Mouse (Mus musculus) hindlimb bud, embryonic 11.5 days (tissue): ENCODE measurements around the gene Ddah2.

Experiments
- DNase-seq: peaks from one replicate; pipeline ENCODE4 v3.0.0-alpha.2; 2012; ENCODE audit warnings: low read depth, low spot score; ENCODE audit errors: extremely low spot score

The Ddah2 gene

DNA sequence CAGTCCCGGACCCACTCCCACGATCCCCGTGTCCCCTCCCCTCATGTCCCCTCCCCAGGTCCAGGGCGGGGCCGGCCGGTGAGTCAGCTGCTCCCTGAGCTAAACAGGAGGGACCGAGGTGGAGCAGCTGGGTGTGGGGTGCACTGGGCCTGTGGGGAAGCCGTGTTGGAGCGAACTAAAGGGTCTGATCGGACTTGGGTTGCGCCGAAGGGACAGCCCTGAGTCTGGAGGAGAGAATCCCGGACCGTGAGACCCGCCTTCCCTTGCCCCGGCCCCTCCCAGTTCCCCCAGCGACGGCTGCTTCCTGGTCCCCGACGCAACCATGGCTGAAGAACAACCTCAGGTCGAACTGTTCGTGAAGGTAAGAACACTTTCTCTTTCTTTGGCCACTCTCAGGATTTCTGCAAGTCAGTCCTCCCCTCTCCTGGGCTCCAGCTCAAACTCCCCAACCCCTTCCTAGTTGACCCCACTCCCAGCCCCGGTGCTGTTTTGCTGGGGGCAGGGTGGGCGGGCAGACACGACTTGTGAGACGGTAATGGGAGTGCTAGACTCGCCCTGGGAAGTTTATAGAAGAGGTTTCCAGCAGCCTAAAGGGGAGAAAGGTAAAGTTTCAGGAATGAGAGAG, 8.6 kb upstream of the Ddah2 start:
- DNase-seq, result no peak

GRCm38 (mm10) chr17:35051156-35052086, 7.4 kb upstream of the Ddah2 start:
- no peak for DNase-seq

DNA sequence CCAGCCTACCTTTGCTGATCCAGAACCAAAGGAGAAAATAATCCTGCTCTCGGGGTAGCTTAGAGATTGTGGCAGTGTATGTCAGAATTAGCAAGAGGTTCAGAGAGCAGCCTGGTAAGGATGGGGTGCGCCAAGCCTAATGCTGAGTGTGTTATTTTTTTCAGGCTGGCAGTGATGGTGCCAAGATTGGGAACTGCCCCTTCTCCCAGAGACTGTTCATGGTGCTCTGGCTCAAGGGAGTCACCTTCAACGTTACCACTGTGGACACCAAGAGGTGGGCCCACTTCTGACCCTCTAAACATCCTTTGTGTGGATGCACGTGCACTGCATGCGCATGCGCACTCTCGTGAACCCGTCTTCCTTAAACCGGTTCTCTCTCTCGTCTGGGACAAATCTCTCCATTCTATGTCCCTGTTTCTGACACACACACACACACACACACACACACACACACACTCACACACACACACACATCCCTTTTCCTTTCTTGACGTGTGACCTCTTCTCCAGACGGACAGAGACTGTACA, 6.5 kb upstream of the Ddah2 start:
- no peak for DNase-seq

- no peak for DNase-seq
These were observed 2.9 kb upstream of the Ddah2 start for GRCm38 (mm10) chr17:35055691-35056495.

DNA sequence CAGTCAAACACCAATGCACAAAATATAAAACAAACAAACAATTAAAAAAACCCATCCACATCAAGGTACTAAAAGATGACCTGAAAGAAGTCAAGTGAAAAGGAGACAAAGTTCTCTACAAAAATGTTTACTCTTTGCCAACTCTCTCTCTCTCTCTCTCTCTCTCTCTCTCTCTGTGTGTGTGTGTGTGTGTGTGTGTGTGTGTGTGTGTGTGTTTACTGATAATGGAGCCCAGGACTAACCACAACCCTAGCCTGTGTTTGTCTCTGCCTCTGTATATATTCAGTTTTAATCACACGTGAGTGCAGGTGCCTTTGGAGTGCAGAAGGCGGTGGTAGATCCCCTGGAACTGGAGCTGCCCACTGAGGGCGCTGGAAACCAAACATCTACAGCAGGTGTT, 1.7 kb upstream of the Ddah2 start:
- no peak for DNase-seq

DNA sequence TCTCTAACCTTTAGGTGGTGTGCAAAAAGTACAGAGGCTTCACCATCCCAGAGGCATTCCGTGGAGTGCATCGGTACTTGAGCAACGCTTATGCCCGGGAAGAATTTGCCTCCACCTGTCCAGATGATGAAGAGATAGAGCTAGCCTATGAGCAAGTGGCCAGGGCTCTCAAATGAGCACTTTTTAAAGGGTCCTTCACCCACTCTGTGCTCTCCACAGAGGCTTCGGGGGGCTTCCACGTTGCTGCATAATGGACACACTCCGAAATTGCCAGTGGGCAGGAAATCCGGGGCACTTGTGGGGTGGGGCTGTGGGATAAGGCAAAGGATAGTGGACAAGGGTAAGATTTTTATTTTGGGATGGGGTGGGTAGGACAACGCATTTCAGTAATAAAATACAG, 519 bp upstream of the Ddah2 start:
- DNase-seq, result no peak

DNA sequence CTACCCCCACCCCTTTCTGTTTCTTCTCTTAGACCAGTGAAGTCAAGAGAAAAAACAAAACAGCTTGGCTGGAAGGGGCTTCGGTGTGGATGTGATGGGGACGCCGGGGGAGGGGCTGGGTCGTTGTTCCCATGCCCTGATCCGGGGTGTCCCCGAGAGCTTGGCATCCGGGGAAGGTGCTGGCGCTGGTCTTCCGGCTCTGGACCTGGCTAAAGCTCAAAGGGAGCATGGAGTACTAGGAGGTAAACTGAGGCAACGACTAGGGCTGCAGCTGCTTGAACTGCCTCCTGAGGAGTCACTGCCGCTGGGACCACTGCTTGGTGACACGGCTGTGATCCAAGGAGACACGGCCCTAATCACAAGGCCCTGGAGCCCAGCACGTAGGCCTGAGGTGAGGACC, 1.2 kb downstream of the Ddah2 start:
- DNase-seq, result no peak

DNA sequence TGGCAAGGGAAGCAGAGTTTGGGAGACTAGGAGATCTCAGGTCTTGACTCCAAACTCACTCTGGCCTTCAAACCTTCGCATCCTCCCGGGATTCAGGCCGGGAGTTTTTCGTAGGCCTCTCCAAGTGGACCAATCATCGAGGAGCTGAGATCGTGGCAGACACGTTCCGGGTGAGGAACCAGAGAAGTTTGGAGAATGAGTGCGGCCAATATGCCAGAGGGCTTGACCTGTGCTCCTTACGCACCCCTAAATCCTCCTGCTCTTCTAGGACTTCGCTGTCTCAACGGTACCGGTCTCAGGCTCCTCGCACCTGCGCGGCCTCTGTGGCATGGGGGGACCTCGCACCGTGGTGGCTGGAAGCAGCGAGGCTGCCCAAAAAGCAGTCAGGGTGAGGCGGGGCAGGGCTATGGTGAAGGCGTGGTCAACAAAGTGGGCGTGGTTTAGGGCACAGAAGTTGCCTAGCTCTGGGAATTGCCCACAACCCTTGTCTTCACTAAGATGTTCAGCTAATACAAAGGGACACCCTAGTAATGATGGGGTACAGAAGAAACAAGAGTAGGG, 2.0 kb downstream of the Ddah2 start:
- no peak for DNase-seq

GRCm38 (mm10) chr17:35061299-35061698, 2.5 kb downstream of the Ddah2 start:
- DNase-seq, result no peak

DNA sequence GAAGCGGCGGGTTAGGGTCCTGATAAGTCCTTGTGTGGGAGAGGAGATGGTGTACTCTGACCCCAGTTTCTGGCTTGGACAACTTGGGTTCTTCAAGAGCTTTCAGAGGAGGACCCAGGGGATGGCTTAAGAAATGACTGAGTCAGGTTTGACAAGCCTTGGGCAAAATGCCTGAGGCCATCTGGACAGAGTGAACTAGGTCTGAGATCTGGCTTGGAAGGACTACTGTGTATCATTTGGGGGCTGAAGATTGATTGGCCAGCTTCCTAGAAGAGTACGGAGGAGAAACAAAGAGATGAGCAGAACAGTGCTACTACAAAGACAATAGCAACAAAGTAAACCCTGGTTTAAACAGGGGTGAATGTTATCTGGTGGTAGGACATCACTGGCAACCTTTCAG, 4.6 kb downstream of the Ddah2 start:
- DNase-seq, result no peak

- DNase-seq, result no peak
These were observed 5.6 kb downstream of the Ddah2 start for GRCm38 (mm10) chr17:35064378-35064877.

DNA sequence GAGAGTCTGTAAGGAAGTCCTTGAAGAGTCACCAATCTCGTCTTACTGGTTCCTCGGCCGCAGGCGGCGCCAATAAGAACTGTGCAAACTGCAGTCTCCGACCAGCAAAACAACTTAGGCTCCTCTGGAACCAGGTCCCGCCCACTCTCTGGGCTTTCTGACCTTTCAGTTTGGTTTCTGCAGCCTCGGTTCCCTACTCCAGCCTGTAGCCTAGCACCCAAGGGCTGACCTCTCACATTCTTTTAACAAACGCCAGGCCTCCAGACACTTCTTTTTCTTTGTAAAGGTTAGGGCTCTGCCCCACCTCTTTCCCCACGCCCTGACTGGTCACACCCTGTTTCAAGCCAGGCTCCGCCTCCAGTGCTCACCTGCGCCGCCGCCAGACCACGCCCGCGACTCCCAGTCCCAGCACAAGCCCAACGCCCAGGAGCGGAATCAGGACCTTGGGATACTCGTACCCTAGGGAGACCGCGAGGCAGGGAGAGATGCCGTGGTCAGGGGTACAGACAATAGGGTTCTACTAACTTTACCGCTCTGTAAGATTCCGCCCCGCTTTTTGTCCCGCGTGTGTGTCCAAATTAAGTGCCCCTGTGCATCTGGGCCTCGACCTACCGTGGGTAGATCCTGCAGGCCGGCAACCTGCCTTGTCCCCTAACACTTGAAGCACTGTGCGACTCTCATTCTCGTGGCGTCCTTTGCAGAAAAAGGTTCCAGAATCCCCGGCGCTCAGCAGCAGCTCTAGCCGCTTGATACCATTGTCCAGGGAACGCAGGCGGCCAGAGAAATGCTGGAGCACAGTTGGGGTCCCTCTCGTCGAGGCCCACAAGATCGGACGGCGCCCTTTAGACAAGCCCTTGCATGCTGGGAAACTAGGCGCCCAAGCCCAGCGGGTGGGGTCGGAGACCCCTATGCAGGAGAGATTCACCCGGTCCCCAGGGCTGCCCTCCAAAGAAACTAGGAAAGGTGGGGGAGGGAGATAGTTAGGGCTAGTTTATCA, 6.4 kb downstream of the Ddah2 start, which contains the start of gene Ly6g6c:
TSS of gene Ly6g6c (plus strand) at position 438 of the 997 bp plus-strand sequence.
- DNase-seq, result no peak

GRCm38 (mm10) chr17:35066084-35066483, 7.2 kb downstream of the Ddah2 start, which contains the start of gene Mpig6b:
Gene Mpig6b (minus strand): TSS chr17:35066184.
- no peak for DNase-seq

- no peak for DNase-seq
These were observed 9.5 kb downstream of the Ddah2 start for GRCm38 (mm10) chr17:35068213-35068914.

DNA sequence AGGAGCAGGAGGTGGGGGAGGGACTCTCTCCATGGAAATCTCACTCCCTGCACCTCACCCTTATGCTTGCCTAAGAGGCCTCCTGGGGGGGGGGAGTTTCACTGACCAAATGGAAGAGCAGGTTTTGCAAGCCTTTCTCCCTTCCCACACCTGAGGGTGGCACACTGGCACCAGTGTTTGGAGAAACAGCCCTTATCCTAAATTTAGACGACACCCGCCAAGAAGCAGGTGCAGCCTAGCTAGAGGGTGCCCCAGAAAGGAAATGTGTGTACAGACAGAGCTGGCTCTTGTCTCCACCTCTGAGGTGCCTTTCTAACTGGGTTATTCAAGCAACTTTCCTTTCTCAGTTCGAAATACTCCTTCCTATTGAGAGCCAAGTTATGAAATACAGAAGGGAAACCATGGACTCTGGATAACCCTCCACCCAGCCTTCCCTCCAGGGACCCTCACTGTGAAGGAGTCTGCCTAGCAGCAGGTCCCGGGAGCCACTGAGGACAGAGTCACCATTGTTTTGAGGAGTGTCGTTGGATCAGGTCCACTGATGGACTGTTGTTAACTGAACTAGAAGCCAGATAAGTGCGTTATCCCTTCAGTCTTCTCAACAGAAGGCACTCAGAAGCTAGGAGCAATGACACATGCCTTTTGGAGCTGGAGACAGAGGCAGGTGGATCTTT, 11.9 kb downstream of the Ddah2 start:
- no peak for DNase-seq

DNA sequence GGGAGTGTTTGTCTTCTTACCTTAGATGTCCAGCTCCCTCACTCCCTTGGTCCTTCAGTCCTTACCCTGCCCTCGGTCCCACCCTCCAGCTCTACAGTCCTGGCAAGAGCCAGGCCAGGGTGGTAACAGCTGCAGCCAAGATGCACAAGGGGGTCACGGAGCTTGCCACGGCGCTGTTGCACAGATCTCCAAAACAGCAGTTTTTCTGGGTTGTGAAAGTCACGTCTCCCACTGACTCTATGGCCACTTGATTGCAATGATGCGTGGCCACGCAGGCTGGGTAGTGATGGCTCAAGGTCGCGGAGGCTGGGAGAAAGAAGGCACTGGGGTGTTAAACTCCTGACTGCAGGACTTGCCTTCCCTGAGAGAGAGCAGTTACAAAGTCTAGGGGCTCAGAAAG, 12.6 kb downstream of the Ddah2 start:
- DNase-seq, result no peak

GRCm38 (mm10) chr17:35074097-35074496, 15.3 kb downstream of the Ddah2 start:
- no peak for DNase-seq

DNA sequence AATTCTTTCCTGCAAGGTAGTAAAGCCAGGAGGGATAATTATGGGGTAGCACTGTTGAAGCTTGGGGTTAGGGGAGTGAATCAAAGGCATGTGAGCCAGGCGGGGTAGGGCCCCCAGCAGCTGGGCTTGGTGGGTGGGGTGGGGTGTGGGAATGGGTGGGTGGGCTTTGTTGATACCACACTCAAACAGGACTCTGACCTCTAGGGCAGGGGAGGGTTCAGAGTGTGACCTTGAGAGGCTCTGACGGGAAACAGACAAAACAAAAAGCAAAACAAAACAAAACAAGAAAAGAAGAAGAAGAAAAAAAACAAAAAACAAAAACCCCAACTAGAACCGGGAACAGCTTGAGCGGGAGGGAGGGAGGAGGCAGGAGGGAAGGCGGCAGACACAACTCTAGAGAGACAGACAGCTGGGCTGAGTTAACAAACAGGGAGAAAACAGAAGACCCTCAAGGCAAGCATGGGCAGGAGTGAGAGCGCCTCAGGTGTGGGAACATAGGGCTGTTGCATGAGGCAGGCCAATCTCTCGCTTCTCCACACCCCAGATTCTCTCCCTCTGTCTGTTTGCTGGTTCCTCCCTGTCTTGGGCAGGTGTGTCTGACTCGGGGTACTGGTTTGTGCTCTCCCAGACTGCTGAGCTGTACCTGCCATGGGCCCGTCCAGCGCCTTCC, 17.8 kb downstream of the Ddah2 start, which contains the start of gene Ly6g6e:
TSS of gene Ly6g6e (plus strand) at position 396 of the 670 bp plus-strand sequence.
- no peak for DNase-seq
